Mouse (Mus musculus): ENCODE measurements around the gene Itgbl1.

GRCm38 (mm10) chr14:123927903-123928302, 268.1 kb downstream of the Itgbl1 start:
- TF ChIP-seq POLR2A (IDR thresholded peaks at IDR 0.05; ENCODE audit: insufficient read length, low read depth): no peak
- no peak for TF ChIP-seq POLR2AphosphoS2 (IDR thresholded peaks at IDR 0.05; ENCODE audit: insufficient read length, low read depth)
- TF ChIP-seq TCF12 (IDR thresholded peaks at IDR 0.05; ENCODE audit: insufficient read depth, poor library complexity, severe bottlenecking): no peak
- no peak for TF ChIP-seq MYOD1 (IDR thresholded peaks at IDR 0.05; ENCODE audit: control insufficient read depth in 1 of 3, insufficient read length in 2 of 3, low read depth in 2 of 3)
- TF ChIP-seq REST (IDR thresholded peaks at IDR 0.05; ENCODE audit: insufficient read depth, insufficient read length): no peak
- no peak for TF ChIP-seq USF1 (IDR thresholded peaks at IDR 0.05; ENCODE audit: low read depth)
- no peak for TF ChIP-seq SRF (IDR thresholded peaks at IDR 0.05; ENCODE audit: control insufficient read depth, insufficient read length, low read depth)
- TF ChIP-seq CEBPB (IDR thresholded peaks at IDR 0.05; ENCODE audit: insufficient read depth, poor library complexity, severe bottlenecking): no peak
- TF ChIP-seq MYOG (IDR thresholded peaks at IDR 0.05; ENCODE audit: control insufficient read depth in 1 of 3, insufficient read depth in 1 of 3, insufficient read length in 2 of 3, low read depth in 2 of 3): no peak

All from myocyte (in vitro differentiated cells).